Mouse (Mus musculus) heart, postnatal 36 days (tissue): ENCODE measurements at regions not wholly inside any gene's neighbourhood (a gene's known extent, or its start where the extent isn't known, plus 50 kb on each side); places are given as distances from the start of the nearest gene placed in this dataset.

Source experiments
- DNase-seq, 2 experiments: peaks; one replicate each; pipeline ENCODE4 v3.0.0; 2021 to 2022
- intact Hi-C: fragments of 180-260 bp; cut with DNase I; formaldehyde crosslinking; loops from one replicate; pipeline ENCODE4 v1.15.1; 2025

DNA sequence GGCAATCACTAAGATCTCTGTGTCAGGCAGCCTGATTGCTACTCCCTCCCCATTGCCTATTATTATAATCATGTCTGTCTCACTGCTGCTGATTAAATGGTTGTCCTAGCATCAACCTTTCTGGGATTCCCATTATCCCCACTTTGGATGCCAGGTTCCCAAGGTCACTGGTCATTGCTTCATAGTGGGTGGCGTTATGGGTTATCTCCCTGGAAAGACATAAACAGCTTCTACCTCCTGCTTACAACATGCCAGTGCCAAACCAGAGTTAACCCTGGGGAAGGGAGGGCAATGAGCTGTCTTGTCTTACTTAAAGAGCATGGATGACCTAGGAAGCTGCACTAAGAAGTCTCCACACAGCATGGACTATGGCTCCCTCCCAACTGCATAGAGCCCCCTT lies 136.9 kb downstream of the Uaca start:
- intact Hi-C loops = no loop called here
- DNase-seq = no peak

DNA sequence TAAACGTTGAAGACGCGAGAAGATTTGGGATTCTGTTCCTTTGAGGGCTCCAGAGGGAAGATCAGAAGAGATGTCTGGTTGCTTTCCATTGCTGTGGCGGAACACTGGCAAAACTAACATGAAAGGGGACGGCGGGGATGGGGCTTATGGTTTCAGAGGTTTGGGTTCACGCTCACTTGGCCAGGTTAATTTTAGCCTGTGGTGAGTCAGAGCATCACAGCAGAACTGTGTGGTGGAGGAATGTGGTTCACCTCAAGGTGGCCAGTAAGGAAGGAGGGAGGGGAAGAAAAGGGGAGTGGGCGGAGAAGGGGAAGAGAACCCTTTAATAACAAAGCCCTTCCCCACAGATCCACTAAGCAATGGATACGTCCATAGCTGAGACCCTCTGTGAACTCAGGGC lies 142.6 kb downstream of the Uaca start:
- no peak for DNase-seq
- intact Hi-C loops = no loop called here

DNA sequence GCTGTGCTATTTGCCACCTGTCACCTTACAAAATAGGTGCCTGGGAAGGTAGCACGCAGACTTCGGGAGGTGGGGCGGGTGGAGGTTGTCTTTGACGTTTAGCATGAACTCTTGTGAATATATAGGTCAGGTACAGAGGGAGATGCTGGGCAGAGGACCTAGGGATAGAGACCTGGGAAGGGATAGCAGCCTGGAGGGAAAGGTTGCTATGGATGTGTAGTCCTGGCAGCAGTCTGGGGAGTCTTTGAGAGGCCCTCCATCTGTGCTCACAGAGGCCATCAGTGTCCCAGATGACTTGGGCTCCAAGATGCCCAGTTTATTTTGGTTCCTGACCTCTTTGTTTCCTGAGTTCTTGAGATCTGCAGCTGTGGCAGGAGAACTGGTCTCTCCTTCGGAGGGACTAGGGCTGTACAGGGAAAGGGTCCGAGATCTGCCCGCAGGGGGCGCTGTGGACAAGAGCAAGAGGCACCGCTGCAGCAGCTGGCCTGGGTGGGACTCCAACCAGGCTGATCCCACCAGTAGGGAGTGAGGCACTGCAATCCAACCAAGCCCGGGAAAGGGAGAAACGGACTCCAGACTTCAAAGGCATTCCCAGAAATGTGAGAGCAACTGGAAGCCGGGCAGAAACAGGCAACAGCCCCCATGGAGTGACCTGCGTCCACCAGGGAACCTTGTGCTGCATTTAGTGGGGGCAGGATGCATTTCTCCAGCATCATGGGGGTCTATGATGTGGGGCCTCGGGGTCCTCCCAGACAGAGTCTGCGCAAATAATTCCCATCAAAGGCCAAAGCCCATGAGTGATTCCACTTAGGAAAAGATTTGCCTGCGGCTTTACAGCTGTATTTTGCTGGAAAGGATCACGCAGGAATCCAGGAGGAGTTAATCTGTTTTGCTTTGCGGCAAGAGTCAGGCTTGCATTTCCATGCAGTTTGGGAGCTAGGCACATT lies 145.8 kb downstream of the Uaca start:
- intact Hi-C loops = no loop called here
- peak; percentile 73 to 81 for DNase-seq

DNA sequence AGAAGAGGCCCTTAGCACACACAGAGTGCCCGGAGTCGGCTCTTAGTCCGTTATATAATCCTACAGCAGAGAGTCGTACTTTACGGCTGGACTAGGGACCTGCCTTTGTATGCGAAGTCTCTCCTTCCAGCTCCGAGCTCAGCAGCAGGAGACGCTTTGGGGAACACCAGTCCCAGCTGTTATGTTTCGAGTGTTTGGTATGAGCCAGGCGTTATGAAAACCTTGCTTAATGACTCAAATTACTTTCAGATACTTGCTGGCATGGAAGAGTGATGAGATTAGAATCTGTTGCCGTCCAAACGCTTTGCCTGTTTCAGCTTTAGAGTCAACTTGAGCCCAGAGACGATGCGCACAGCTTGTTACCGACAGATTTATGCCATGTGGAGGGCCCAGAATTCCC lies 153.0 kb downstream of the Uaca start:
- intact Hi-C loops = no loop called here
- DNase-seq = no peak

DNA sequence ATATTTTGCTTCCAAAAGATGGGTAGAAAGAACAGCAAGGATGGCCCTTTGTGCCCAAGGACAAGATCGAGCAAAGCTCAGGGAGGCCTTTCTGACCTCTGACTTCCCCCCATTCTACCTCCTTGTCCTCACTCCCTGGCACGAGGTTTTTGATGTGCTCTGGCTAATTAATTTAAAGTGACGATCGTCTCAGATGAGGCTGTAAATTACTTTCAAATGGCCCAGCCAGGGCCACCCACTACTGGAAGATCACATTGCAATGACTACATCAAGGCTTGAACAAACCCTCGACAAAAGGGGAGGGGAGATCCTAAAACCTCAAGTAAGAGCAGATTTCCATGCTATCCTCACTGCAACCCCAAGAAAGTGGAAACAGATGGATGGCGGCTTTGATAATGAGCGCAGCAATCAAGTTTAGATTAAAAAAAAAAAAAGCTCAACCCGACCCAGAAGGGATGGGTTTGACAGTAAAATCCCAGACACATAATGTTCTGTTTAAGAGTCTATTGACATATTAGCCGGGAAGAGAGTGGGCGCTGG lies 154.3 kb downstream of the Uaca start:
- no peak for DNase-seq
- intact Hi-C loops = no loop called here

DNA sequence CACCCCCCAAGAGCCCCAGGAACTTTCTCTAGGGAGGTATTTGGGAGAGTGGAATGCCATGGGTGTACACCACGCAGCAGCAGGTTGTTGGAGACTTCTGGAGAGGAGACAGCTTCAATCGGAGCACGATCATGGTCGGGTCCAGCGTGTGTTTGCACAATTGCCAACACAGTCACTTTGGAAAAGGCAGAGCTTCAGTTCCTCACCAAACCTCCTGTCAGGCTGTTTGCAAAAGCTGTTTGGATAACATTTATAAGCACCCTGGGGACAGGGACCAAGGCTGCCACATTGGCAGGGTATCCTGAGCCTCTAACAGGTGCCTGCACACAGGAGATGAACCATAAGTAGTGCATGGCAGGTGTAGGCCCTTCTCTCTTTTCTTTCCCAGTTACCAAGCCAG lies 155.8 kb downstream of the Uaca start:
- no peak for DNase-seq
- intact Hi-C loops = no loop called here

DNA sequence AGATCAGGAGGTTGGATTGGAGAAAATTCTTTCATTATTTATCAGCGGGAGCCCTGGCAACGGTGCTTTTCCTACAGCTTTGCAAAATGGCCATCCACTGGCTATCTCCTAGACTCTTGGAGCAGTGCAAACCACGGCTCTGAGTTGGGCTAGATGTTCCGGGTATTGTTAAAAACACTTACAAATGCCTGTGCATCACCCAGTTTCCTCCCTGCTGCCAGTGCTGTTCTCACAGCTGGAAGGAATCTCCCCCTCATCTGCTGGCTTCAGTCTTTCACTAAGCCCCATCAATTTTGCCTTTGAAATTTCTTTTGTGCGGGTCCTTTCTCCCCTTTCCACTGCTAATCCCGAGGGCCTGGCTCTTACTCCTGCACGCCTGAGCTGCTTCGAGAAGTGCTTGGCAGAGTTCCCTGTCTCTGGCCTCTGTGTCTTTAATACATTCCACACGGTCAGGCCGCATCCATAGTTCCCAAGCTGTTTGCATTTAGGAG lies 156.8 kb downstream of the Uaca start:
- DNase-seq = peak; percentile 8 to 12
- intact Hi-C loops = no loop called here

DNA sequence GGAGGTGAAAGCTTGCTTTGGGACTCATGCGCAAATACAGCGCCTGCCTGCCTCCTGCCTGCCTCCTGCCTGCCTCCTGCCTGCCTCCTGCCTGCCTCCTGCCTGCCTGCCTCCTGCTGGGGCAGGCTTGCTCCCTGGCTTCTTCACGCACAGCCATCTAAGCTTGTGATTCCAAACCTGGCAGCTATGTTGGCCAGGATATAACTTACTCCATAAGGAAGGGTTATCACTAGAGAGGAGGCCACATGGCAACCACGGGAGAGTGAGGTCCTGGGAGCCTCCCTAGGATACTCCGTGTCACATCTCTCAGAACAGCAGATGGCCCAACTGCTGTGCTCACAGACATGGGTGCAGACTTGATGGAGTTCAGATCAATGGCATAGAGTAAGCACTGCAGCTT lies 163.1 kb downstream of the Uaca start:
- intact Hi-C loops = no loop called here

DNA sequence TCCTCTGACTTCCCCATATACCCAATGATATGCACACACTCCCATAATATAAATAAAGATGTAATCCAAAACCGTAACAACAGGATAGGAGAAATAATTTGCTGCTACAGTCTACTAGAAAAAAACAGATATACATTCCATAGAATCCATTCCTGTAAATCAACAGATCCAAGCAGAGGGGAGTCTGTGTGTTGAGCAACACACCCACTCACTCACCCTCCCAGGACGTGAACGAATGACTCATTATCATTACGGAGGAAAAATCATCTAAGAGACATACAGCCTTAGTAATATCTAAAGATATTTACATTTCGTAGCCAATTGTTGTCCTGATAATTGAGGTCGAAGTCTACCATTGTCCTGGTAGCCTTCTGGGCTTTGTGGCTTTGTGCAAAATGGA lies 165.2 kb downstream of the Uaca start:
- DNase-seq = no peak
- intact Hi-C loops = no loop called here

More for the DNA sequence above, 163.1 kb downstream of the Uaca start:
- no peak for DNase-seq

DNA sequence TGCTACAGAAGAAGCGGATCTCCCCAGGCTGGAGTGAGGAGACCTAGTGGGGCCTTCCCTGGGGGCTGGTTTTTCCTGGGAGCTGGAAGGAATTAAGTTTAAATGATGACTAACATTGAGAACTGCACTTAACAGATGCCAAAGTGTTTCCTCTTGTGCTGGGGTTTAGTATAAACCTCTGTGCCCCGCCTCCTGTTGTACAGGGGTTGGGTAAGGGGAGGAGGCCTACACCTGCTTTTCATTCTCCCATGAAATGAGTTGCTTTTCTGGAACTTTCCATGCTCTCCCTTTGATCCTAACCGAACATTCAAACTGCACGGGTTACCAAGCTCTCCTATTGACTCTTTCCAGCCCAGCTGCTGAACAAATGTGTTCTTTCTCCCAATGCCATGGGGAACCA lies 167.7 kb downstream of the Uaca start:
- DNase-seq = no peak
- intact Hi-C loops = no loop called here

DNA sequence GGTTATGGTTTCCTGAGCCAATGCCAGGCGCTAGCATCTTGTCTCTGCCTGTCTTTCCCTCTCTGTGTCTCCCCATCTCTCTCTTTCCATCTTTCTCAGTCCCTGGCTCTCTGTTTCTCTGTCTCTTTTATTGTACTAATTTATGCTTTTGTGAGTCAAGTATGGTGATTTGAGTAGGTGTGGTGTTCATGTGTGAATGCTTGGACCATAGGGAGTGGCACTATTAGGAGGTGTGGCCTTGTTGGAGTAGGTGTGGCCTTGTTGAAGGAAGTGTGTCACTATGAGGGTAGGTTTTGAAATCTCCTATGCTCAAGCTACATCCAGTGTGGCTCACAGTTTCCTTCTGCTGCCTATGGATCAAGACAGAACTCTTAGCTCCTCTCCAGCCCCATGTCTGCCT lies 171.3 kb downstream of the Uaca start:
- DNase-seq = no peak
- intact Hi-C loops = no loop called here

DNA sequence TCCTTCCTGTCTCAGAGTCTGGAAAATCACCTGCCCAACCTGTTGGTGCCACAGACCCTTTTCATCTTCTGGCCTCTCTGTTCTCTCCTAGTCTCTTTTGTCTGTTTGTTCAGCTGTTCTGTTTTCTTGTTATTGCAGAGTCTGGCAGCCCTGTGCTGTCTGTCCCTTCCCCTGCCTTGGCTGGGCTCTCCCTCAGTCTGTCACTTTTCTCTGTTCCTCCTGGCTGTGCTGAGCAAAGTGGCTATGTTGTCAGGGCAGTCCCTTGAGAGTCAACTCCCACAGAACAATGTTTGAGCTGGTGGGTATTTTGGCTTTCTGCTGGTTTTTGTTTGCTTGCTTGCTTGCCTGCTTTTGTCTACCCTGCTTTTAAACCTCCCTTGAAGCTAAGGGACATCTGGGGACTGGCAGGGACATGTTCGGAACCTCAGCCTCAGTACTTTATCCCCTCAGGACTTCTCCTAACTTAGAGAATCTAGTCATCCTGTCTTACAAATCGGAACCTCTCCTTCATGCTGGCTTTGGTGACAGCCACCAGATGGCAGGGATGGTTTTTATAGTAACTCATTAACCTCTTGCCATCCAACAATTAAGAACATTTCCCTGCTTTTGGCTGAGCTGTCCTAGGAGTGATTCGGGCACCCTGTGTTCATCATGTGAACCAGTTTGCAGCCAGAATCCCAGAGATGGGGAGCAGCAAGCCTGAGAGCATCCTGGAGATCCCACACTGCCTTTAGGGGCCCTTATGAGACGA lies 174.1 kb downstream of the Uaca start:
- no peak for DNase-seq
- intact Hi-C loops = no loop called here

DNA sequence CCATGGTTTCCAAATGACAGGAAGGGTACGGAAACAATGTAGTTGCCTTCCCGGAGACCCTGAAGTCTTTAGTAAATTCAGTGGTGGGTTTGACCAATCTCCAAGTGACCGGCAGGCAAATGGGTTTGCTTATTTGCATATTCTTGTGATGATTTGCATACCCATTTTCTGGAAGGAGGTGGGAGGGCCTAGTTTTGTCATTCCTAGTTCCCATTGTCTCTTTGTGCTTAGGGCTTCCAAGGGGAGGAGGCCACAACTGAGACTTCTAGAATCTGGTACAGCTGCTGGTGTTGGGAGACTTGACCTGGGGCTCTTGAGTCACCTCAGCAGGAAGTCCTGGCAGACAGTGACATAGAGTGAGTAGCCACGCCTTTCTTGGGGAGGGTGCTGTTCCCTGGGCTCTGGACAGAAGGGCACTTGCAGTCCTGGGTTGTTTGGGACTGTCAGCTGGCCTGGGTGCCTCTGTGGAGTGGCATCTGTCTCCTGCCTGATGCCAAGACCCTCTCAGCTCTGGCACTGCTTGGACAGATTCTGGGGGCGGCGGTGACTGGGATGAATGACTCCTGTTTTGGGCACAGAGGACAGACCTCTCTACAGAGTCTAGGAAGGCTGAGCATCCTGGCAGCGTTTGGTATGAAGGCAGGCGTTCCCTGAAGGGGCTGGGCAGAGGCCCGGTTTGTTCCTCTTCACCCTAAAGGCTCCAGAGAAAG lies 178.0 kb downstream of the Uaca start:
- DNase-seq = no peak
- intact Hi-C loops = no loop called here

DNA sequence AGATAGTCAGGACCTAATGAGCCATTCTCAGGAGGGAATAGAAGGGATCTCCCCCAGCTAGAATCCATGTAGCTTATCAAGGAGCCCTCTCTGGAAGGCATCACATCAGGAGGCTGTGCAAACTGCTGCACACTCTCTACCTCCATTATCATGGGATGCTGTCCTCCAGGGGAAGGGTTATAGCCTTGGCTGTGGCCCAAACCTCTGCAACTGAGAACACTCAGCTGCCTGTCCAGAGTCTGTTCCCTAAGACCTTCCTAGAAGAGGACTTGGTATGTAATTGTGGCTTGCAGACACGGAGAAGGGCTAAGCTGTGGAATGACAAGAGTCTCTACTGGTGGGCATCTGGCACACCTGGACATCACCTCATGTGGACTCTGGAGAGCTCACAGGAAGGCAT lies 180.2 kb downstream of the Uaca start:
- DNase-seq = no peak
- intact Hi-C loops = no loop called here

DNA sequence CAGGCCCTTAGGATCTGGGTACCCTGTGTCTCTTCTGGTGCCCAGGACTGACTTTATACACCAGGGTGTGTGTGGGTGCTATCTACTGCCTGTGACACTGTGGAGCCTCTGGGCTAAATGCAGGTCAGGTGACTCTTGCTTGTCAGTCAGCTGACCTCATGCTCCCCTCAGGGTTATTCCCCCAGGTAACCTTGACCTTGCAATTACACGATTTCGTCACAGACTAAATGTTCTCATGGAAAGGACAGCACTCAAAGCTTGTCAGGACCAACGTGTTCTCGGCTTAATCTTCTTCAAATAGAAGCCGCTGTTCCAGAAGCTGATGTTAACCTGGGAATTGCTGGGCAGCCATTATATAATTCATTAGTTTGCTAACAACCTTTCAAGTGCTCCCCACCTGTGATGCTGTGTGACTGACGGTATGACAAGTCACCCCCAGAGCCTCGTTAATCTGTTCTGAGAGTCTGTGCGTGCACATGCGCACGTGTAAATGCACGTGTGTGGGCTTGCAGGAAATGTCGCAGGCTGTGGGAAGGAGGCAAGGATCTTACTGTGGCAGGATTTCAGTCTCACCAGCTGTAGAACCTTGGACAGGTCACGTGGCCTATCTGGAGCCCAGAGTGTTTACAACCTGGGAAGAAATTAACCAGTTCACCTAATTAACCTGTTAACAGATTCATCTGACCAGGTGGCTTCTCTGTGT lies 188.2 kb downstream of the Uaca start:
- intact Hi-C loops = no loop called here
- DNase-seq = no peak

DNA sequence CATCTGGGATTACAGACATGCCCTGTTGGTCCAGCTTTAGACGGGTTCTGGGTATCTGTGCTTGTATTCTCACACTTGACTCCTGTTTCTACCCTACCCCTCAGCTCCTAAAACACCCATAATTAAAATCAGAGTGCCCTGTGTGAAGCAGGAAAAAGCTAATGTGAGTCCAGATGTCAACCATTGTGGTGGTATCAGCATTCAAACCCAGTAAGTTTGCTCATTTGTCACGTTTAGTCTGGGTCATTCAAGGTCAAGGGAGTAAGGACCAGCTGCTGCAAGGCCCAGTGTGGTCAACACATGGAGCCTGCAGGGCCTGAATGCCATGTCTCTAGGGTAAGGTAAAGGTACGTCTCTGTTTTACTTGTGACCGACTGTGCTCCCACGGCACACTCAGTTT lies 188.9 kb downstream of the Uaca start:
- DNase-seq = no peak
- intact Hi-C loops = no loop called here

DNA sequence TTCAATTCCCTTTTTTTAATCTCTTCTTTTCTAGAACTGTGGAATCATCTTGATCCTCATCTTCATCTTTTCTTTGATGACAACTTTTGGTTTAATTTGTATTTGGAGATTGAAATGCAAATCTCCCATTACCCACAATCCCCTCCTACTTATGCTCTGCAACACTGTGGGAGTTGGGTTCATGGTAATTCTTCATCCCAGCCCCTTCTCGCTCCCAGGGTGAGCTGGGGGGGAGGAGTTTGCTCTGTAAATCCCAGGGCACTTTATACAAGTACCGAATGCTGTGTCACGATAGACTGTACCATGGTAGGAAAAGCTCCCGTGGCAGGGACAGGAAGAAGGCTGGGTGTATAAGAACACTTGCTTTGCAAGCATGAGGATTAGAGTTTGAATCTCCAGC lies 193.8 kb downstream of the Uaca start:
- intact Hi-C loops = no loop called here
- DNase-seq = no peak

DNA sequence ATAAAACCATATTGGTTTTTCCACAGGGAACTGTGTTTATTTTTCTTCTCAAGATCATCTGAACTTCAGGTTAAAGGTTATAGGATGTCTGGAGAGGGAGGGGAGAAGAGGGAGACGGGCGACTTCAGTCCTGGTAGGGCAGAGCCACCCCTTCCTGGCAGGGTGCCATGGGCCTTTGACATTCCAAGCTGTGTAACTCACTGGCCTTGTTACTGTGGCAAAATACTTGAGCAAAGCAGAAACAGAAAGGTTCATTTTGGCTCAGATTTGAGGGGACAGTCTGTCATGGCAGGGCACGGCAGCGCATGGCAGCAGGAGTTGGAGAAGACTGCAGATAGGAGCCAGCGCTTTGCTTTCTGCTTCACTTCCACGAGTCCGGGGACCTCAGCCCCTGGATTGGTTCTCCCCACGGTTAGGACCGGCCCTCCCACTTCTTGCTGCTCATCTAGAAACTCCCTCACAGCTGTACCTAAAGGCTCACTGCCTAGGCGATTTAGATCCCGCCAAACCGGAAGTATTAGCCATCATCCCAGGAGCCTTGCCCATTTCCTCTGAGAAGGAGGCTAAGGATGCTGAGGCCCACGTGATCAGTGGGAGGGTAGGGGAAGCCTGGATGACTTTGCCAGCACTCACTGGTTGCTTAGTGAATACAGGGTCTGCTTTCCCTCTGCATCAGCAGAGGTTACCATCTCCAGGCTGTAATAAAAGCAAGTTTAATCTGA lies 195.5 kb downstream of the Uaca start:
- peak; percentile 10 to 12 for DNase-seq
- intact Hi-C loops = no loop called here

DNA sequence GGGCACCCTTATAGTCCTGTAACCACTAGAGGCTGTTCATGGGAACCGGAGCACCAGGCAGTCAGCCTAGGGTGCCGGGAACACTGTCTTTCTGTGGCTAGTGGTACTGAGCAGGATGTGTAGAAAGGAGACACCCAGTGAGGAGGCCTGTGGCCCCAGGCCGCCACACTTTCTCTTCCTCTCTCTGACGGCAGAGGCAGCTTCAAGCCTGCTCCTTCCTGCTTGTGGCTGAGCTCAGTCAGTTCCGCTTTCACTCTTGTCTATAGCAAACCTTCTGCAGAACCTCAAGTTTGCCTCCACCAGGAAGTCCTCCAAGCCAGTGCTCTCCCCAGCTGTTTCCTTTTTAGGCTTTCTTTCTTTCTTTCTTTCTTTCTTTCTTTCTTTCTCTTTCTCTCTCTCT lies 197.2 kb downstream of the Uaca start:
- intact Hi-C loops = no loop called here
- peak; percentile 24 to 28 for DNase-seq

DNA sequence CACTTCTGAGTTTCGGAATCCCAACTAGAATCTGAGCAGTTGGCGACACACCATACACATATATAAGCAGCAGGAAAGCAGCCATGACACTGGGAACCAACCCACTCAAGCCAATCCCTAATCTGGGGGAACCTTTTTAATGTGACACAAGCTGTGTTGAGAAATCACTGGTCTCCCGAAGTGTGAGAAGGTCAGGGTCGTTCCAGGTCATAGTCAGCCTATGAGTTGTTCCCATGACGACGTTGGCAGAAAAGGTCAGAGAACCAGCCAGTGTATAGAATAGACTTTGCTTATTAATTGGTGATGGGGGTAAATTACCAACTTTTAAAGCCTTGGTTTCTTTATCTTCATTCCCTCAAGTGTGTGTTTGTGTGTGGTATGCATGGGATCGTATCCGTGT lies 199.3 kb downstream of the Uaca start:
- intact Hi-C loops = no loop called here
- no peak for DNase-seq
